Mouse (Mus musculus): ENCODE data around the gene Zfp704. TPM values are rescaled to one million over a fixed set of nuclear protein-coding genes. Genes with fewer than 3 reads are reported as not detected.

Zfp704 gene
- polyA plus RNA-seq, 1 experiment from 2014 or later: 8.9 TPM

GRCm38 (mm10) chr3:9441566-9442540, 168.0 kb downstream of the Zfp704 start:
- no peaks in the 10 kb centered on the region for H3K4me1 ChIP-seq (ENCODE audit: control insufficient read depth, insufficient read depth, low read length)
- H3K36me3 ChIP-seq (ENCODE audit: control insufficient read depth, insufficient read depth, low read length): peaks cover 35% of the 10 kb centered on the region
- no peak for DNase-seq (ENCODE audit: low spot score)
- no peak overlapping the region for H3K4me2 ChIP-seq (ENCODE audit: low read length)
- H3K9me3 ChIP-seq (replicated peaks; ENCODE audit: control insufficient read depth, low read length): no peaks in the 10 kb centered on the region
- H3K4me3 ChIP-seq (ENCODE audit: low read depth, low read length): no peak overlapping the region
- H3K9ac ChIP-seq (ENCODE audit: low read length): no peak overlapping the region
- ATAC-seq: no peak
- 91% methylated on average over 27 of the region's 27 CpGs for WGBS
- H3K27ac ChIP-seq (ENCODE audit: low read depth, low read length): no peak overlapping the region
- H3K27me3 ChIP-seq (replicated peaks; ENCODE audit: control insufficient read depth, insufficient read depth, low read length): no peaks in the 10 kb centered on the region

- H3K4me1 ChIP-seq (ENCODE audit: control insufficient read depth, insufficient read depth, low read length): no peaks in the 10 kb centered on the region
- H3K9ac ChIP-seq (ENCODE audit: low read length): no peak overlapping the region
- H3K4me2 ChIP-seq (ENCODE audit: low read length): no peak overlapping the region
- no peaks in the 10 kb centered on the region for H3K27me3 ChIP-seq (replicated peaks; ENCODE audit: control insufficient read depth, insufficient read depth, low read length)
- peaks cover 28% of the 10 kb centered on the region for H3K36me3 ChIP-seq (ENCODE audit: control insufficient read depth, insufficient read depth, low read length)
- no peak overlapping the region for H3K4me3 ChIP-seq (ENCODE audit: low read depth, low read length)
- H3K27ac ChIP-seq (ENCODE audit: low read depth, low read length): no peak overlapping the region
- DNase-seq (ENCODE audit: low spot score) (no peak), ATAC-seq (no peak)
- H3K9me3 ChIP-seq (replicated peaks; ENCODE audit: control insufficient read depth, low read length): no peaks in the 10 kb centered on the region
- 89% methylated on average over 6 of the region's 6 CpGs for WGBS
Measured at GRCm38 (mm10) chr3:9440466-9440865, 169.4 kb downstream of the Zfp704 start.

GRCm38 (mm10) chr3:9439619-9440286, 170.1 kb downstream of the Zfp704 start:
- Histone ChIP-seq H3K4me2 (ENCODE audit: low read length) (no peak overlapping the region), H3K4me3 (ENCODE audit: low read depth, low read length) (no peak overlapping the region), H3K27ac (ENCODE audit: low read depth, low read length) (no peak overlapping the region), H3K9ac (ENCODE audit: low read length) (no peak overlapping the region), H3K9me3 (replicated peaks; ENCODE audit: control insufficient read depth, low read length) (no peaks in the 10 kb centered on the region), H3K4me1 (ENCODE audit: control insufficient read depth, insufficient read depth, low read length) (no peaks in the 10 kb centered on the region), H3K27me3 (replicated peaks; ENCODE audit: control insufficient read depth, insufficient read depth, low read length) (no peaks in the 10 kb centered on the region), H3K36me3 (ENCODE audit: control insufficient read depth, insufficient read depth, low read length) (peaks cover 32% of the 10 kb centered on the region)
- 86% methylated on average over 11 of the region's 11 CpGs for WGBS
- no peak for ATAC-seq
- no peak for DNase-seq (ENCODE audit: low spot score)

GRCm38 (mm10) chr3:9436256-9436655, 173.6 kb downstream of the Zfp704 start:
- Histone ChIP-seq H3K27ac (ENCODE audit: low read depth, low read length) (no peak overlapping the region), H3K27me3 (replicated peaks; ENCODE audit: control insufficient read depth, insufficient read depth, low read length) (no peaks in the 10 kb centered on the region), H3K4me2 (ENCODE audit: low read length) (no peak overlapping the region), H3K9ac (ENCODE audit: low read length) (no peak overlapping the region), H3K4me3 (ENCODE audit: low read depth, low read length) (no peak overlapping the region), H3K9me3 (replicated peaks; ENCODE audit: control insufficient read depth, low read length) (no peaks in the 10 kb centered on the region), H3K36me3 (ENCODE audit: control insufficient read depth, insufficient read depth, low read length) (peaks cover 22% of the 10 kb centered on the region), H3K4me1 (ENCODE audit: control insufficient read depth, insufficient read depth, low read length) (no peaks in the 10 kb centered on the region)
- 84% methylated on average over 6 of the region's 6 CpGs for WGBS
- DNase-seq (ENCODE audit: low spot score) (peak; percentile 15), ATAC-seq (no peak)

GRCm38 (mm10) chr3:9434394-9435175, 175.3 kb downstream of the Zfp704 start:
- Histone ChIP-seq H3K36me3 (ENCODE audit: control insufficient read depth, insufficient read depth, low read length) (peaks cover 22% of the 10 kb centered on the region), H3K9ac (ENCODE audit: low read length) (no peak overlapping the region), H3K9me3 (replicated peaks; ENCODE audit: control insufficient read depth, low read length) (no peaks in the 10 kb centered on the region), H3K27ac (ENCODE audit: low read depth, low read length) (no peak overlapping the region), H3K4me3 (ENCODE audit: low read depth, low read length) (no peak overlapping the region), H3K4me2 (ENCODE audit: low read length) (no peak overlapping the region), H3K4me1 (ENCODE audit: control insufficient read depth, insufficient read depth, low read length) (no peaks in the 10 kb centered on the region), H3K27me3 (replicated peaks; ENCODE audit: control insufficient read depth, insufficient read depth, low read length) (no peaks in the 10 kb centered on the region)
- 94% methylated on average over 14 of the region's 14 CpGs for WGBS
- no peak for DNase-seq (ENCODE audit: low spot score)
- ATAC-seq: no peak

- H3K4me1 ChIP-seq (ENCODE audit: control insufficient read depth, insufficient read depth, low read length): no peaks in the 10 kb centered on the region
- no peaks in the 10 kb centered on the region for H3K9me3 ChIP-seq (replicated peaks; ENCODE audit: control insufficient read depth, low read length)
- H3K36me3 ChIP-seq (ENCODE audit: control insufficient read depth, insufficient read depth, low read length): peaks cover 7% of the 10 kb centered on the region; the same call in 1 of the 2 replicates
- H3K27ac ChIP-seq (ENCODE audit: low read depth, low read length): no peak overlapping the region
- DNase-seq (ENCODE audit: low spot score) (no peak), ATAC-seq (no peak)
- H3K27me3 ChIP-seq (replicated peaks; ENCODE audit: control insufficient read depth, insufficient read depth, low read length): no peaks in the 10 kb centered on the region
- no peak overlapping the region for H3K9ac ChIP-seq (ENCODE audit: low read length)
- no peak overlapping the region for H3K4me2 ChIP-seq (ENCODE audit: low read length)
- WGBS: 90% methylated on average over 16 of the region's 16 CpGs
- H3K4me3 ChIP-seq (ENCODE audit: low read depth, low read length): no peak overlapping the region
Measured at GRCm38 (mm10) chr3:9432796-9433526, 176.9 kb downstream of the Zfp704 start.

GRCm38 (mm10) chr3:9432226-9432625, 177.7 kb downstream of the Zfp704 start:
- 72% methylated on average over 3 of the region's 3 CpGs for WGBS
- ATAC-seq: no peak

GRCm38 (mm10) chr3:9429946-9430345, 179.9 kb downstream of the Zfp704 start:
- 0 out of 2 replicates have a peak, but pooled peaks cover under 1% of the 10 kb centered on the region for H3K36me3 ChIP-seq (ENCODE audit: control insufficient read depth, insufficient read depth, low read length)
- H3K4me3 ChIP-seq (ENCODE audit: low read depth, low read length): no peak overlapping the region
- H3K9ac ChIP-seq (ENCODE audit: low read length): no peak overlapping the region
- H3K9me3 ChIP-seq (replicated peaks; ENCODE audit: control insufficient read depth, low read length): no peaks in the 10 kb centered on the region
- WGBS: 90% methylated on average over 3 of the region's 3 CpGs
- H3K27me3 ChIP-seq (replicated peaks; ENCODE audit: control insufficient read depth, insufficient read depth, low read length): no peaks in the 10 kb centered on the region
- H3K4me1 ChIP-seq (ENCODE audit: control insufficient read depth, insufficient read depth, low read length): no peaks in the 10 kb centered on the region
- no peak overlapping the region for H3K4me2 ChIP-seq (ENCODE audit: low read length)
- ATAC-seq: no peak
- DNase-seq (ENCODE audit: low spot score): no peak
- H3K27ac ChIP-seq (ENCODE audit: low read depth, low read length): no peak overlapping the region

More at GRCm38 (mm10) chr3:9432226-9432625, 177.7 kb downstream of the Zfp704 start:
- no peaks in the 10 kb centered on the region for H3K27me3 ChIP-seq (replicated peaks; ENCODE audit: control insufficient read depth, insufficient read depth, low read length)
- no peaks in the 10 kb centered on the region for H3K9me3 ChIP-seq (replicated peaks; ENCODE audit: control insufficient read depth, low read length)
- no peak overlapping the region for H3K4me2 ChIP-seq (ENCODE audit: low read length)
- H3K27ac ChIP-seq (ENCODE audit: low read depth, low read length): no peak overlapping the region
- 0 out of 2 replicates have a peak, but pooled peaks cover 4% of the 10 kb centered on the region for H3K36me3 ChIP-seq (ENCODE audit: control insufficient read depth, insufficient read depth, low read length)
- H3K9ac ChIP-seq (ENCODE audit: low read length): no peak overlapping the region
- H3K4me3 ChIP-seq (ENCODE audit: low read depth, low read length): no peak overlapping the region
- H3K4me1 ChIP-seq (ENCODE audit: control insufficient read depth, insufficient read depth, low read length): no peaks in the 10 kb centered on the region
- DNase-seq (ENCODE audit: low spot score): no peak

Measured in forebrain, embryonic 14.5 days (tissue).